Comparison of ENCODE assay signal across 8 mouse cellular contexts in the genomic region with DNA sequence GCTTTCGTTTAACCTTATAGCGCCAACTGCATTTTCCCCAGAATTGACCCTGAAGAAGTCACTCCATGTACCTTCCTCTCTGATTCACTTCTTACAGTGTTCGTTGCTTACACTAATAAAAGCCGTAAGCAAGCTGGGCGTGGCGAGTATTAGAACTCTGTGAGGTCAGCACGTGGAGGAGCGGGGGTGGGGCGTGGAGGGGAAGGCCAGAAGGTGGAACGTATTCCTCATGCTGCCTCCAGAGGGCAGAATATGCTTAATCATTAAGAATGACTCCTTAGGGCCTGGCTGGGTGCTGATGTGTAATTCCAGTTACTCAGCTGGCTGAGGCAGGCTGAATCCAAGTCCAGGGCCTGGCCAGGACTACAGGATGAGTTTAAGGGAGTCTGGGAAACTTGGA.
A peak's percentile ranks its signal among the peaks of the same experiment; 100 is the strongest.
DNase-seq lines count a peak whose midpoint lies in the region; ATAC-seq and TF ChIP-seq lines count a peak whose summit lies in the region.

No protein-coding gene starts in this region.

- H3K9ac ChIP-seq in hindbrain, embryonic 14.5 days, result no peak overlapping the region
- no peak overlapping the region for H3K9ac ChIP-seq in limb, embryonic 14.5 days (ENCODE audit: low read depth, low read length, severe bottlenecking)
- H3K9ac ChIP-seq in midbrain, embryonic 15.5 days, result no peak overlapping the region

- no peak for ATAC-seq in hindbrain, embryonic 14.5 days (ENCODE audit: low FRiP score)
- ATAC-seq in limb, embryonic 14.5 days (ENCODE audit: low FRiP score, low read depth), result no peak
- ATAC-seq in midbrain, embryonic 15.5 days (replicated peaks), result no peak

- H3K4me3 ChIP-seq in hindbrain, embryonic 14.5 days (replicated peaks; ENCODE audit: low read length), result 0 out of 2 replicates have a peak overlapping the region, but pooled peaks have one; percentile 1
- peak overlapping the region; percentile 4 for H3K4me3 ChIP-seq in limb, embryonic 14.5 days (replicated peaks; ENCODE audit: low read length)
- peak overlapping the region; percentile 3; the same call in 1 of the 2 replicates for H3K4me3 ChIP-seq in midbrain, embryonic 15.5 days

- no peaks in the 10 kb centered on the region for H3K36me3 ChIP-seq in hindbrain, embryonic 14.5 days (replicated peaks; ENCODE audit: control insufficient read depth, insufficient read depth)
- no peaks in the 10 kb centered on the region for H3K36me3 ChIP-seq in limb, embryonic 14.5 days (ENCODE audit: control insufficient read depth, insufficient read depth, low read length)
- H3K36me3 ChIP-seq in midbrain, embryonic 15.5 days (replicated peaks), result no peaks in the 10 kb centered on the region
- H3K36me3 ChIP-seq in splenic B cell, adult 2 months (ENCODE audit: control insufficient read depth, insufficient read depth, low read length, poor library complexity, severe bottlenecking), result no peaks in the 10 kb centered on the region

- no peaks in the 10 kb centered on the region for H3K4me1 ChIP-seq in hindbrain, embryonic 14.5 days (replicated peaks; ENCODE audit: control insufficient read depth, insufficient read depth, low read length)
- no peaks in the 10 kb centered on the region for H3K4me1 ChIP-seq in limb, embryonic 14.5 days (ENCODE audit: control insufficient read depth, insufficient read depth, low read length)
- no peaks in the 10 kb centered on the region for H3K4me1 ChIP-seq in midbrain, embryonic 15.5 days

- peak; percentile 10 for DNase-seq in right cerebral cortex, adult 18-20 months
- no peak for DNase-seq in right cerebral cortex, postnatal 36 days (ENCODE audit: low spot score in 2 of 2)
- peak; percentile 22 to 44 for DNase-seq in cerebellum, adult 18-20 months
- DNase-seq in forelimb bud, embryonic 11.5 days (ENCODE audit: low read depth, low spot score), result peak; percentile 52
- peak; percentile 58 for DNase-seq in hindbrain, embryonic 14.5 days (ENCODE audit: low spot score)
- DNase-seq in limb, embryonic 14.5 days (ENCODE audit: low spot score), result peak; percentile 71
- peak; percentile 81 for DNase-seq in splenic B cell, adult 2 months (ENCODE audit: low read depth, low spot score)

- peak overlapping the region; percentile 31 for H3K4me2 ChIP-seq in hindbrain, embryonic 14.5 days (replicated peaks)
- H3K4me2 ChIP-seq in limb, embryonic 14.5 days (replicated peaks; ENCODE audit: low read depth, low read length, severe bottlenecking), result peak overlapping the region; percentile 27
- peak overlapping the region; percentile 39 for H3K4me2 ChIP-seq in midbrain, embryonic 15.5 days

- H3K27me3 ChIP-seq in hindbrain, embryonic 14.5 days (ENCODE audit: control insufficient read depth, insufficient read depth, low read length), result no peaks in the 10 kb centered on the region
- no peaks in the 10 kb centered on the region for H3K27me3 ChIP-seq in limb, embryonic 14.5 days (ENCODE audit: control insufficient read depth, insufficient read depth, low read length)
- H3K27me3 ChIP-seq in midbrain, embryonic 15.5 days (replicated peaks), result no peaks in the 10 kb centered on the region
- H3K27me3 ChIP-seq in splenic B cell, adult 2 months (ENCODE audit: control insufficient read depth, insufficient read depth, low read length, poor library complexity, severe bottlenecking), result no peaks in the 10 kb centered on the region

- no peaks in the 10 kb centered on the region for H3K9me3 ChIP-seq in hindbrain, embryonic 14.5 days (ENCODE audit: control insufficient read depth, low read length)
- no peaks in the 10 kb centered on the region for H3K9me3 ChIP-seq in limb, embryonic 14.5 days (ENCODE audit: control insufficient read depth, low read length)
- H3K9me3 ChIP-seq in midbrain, embryonic 15.5 days, result no peaks in the 10 kb centered on the region

- no peak for TF ChIP-seq POLR2A in limb, embryonic 14.5 days (IDR thresholded peaks at IDR 0.05; ENCODE audit: borderline replicate concordance, extremely low read depth, insufficient read depth, insufficient read length)

- H3K27ac ChIP-seq in hindbrain, embryonic 14.5 days, result no peak overlapping the region
- H3K27ac ChIP-seq in limb, embryonic 14.5 days (replicated peaks; ENCODE audit: low read depth, low read length), result no peak overlapping the region
- no peak overlapping the region for H3K27ac ChIP-seq in midbrain, embryonic 15.5 days

- 9% methylated on average over 10 of the region's 10 CpGs for WGBS in hindbrain, embryonic 14.5 days
- WGBS in limb, embryonic 14.5 days, result 11% methylated on average over 10 of the region's 10 CpGs
- WGBS in midbrain, embryonic 15.5 days, result 15% methylated on average over 10 of the region's 10 CpGs

Comparison
In these comparisons a context has a peak if more than half of its experiments do, and no peak if none do; other contexts are left out.
1. DNase-seq: peak in right cerebral cortex, adult 18-20 months (single experiment), cerebellum, adult 18-20 months (2 of 2), forelimb bud, embryonic 11.5 days (single experiment), hindbrain, embryonic 14.5 days (single experiment), limb, embryonic 14.5 days (single experiment) and splenic B cell, adult 2 months (single experiment); none in right cerebral cortex, postnatal 36 days (0 of 2).
2. Peak in every context shown above with its lines, with median percentiles within 50 percentile points of each other: H3K4me2 ChIP-seq and H3K4me3 ChIP-seq.